Mouse (Mus musculus) gastrocnemius, postnatal 25 days (tissue): Measurements from ENCODE around the gene G3bp1. TPM values are rescaled to one million over a fixed set of nuclear protein-coding genes. Genes with fewer than 3 reads are reported as not detected.

ENCODE experiments used
- DNase-seq: peaks from one replicate; pipeline ENCODE4 v3.0.0; 2022
- long read RNA-seq, 2 experiments: library from polyadenylated mRNA; stranded (forward); transcript quantifications; one replicate each; pipeline ENCODE4 v2.0.0; 2021
- total RNA-seq, 2 experiments: library from RNA; stranded (reverse); gene quantifications; 1 replicate in 1 of 2; 2 replicates in 1 of 2; pipeline ENCODE4 v1.2.3; 2021

Gene G3bp1
- total RNA-seq, result 10 to 100 TPM; 50.0 to 50.4 TPM
- long read RNA-seq, experiment 1, full-length matches to known transcripts, result 171 of 222 reads
- long read RNA-seq, experiment 1, partial matches to known transcripts, result 10 of 222 reads
- long read RNA-seq, experiment 1, other reads (novel, unspliced or antisense), result 41 of 222 reads
- long read RNA-seq, experiment 2, full-length matches to known transcripts, result 256 of 301 reads
- long read RNA-seq, experiment 2, partial matches to known transcripts, result 19 of 301 reads
- long read RNA-seq, experiment 2, other reads (novel, unspliced or antisense), result 26 of 301 reads

GRCm38 (mm10) chr11:55469048-55469843 lies at the start of gene G3bp1:
Gene G3bp1, plus strand, starts transcription at chr11:55469685.
- DNase-seq, result peak; percentile 100

GRCm38 (mm10) chr11:55422978-55423377 lies 46.5 kb upstream of the G3bp1 start, which contains the start of gene Sparc:
Gene Sparc, minus strand, starts transcription at chr11:55423183.
- DNase-seq, result no peak

DNA sequence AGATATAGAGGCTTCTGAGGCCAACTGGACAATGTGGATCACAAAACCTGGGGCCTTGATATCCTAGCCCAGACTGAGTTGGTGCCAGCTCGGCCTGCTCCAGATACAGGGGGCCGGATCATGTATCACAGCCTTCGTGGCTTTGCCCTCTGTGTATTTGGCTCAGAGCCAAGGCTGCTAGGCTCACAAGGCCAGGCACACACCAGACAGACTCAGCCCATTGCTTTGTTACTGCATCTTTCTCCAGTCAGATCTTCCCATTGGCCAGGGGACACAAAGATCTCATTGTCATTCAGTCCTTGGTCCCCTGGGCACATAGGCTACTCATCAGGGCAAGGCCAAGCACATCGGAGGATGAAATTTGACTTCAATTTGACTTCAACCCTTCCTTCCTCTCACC lies 45.7 kb upstream of the G3bp1 start:
- DNase-seq, result peak; percentile 58

- DNase-seq, result peak; percentile 59
Observed at GRCm38 (mm10) chr11:55424746-55425360, 44.6 kb upstream of the G3bp1 start.

- DNase-seq, result peak; percentile 93
Observed at GRCm38 (mm10) chr11:55428186-55429012, 41.1 kb upstream of the G3bp1 start.

DNA sequence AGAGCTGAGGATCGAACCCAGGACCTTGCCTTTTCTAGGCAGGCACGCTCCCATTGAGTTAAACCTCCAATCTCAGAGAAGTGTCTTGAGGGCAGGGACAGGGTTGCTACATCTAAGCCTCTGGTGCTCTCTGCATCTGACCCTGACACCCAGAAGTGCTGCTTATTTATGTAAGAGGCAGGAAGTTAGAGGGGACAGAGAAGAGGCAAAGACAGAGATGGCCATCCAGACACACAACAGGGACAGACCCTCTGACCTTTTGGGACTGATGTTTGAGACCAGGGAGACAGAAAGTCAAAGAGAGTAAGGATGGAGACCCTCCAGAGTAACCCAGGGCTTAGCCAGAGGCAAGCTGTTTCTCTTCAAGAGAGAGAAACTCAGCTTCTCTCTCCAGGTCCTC lies 39.5 kb upstream of the G3bp1 start:
- no peak for DNase-seq

DNA sequence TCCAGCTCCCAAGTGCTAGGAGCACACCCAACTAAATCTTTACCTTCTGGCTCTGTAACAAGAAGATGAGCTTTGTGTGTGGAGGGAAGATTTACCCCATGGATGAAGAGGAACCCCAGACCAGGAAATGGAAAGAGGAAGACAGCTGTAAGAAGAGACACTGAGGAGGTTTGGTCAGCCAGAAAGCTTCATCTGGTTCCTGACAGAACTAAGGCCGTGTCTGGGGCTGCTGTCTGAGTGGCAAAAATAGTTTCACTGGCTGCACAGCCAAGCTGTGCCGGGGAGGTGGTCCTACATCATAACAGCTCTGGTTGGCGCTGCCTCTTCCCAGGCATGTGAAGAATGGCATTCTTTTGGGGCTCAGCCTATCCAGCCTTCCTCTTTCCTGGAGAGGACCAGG lies 36.5 kb upstream of the G3bp1 start:
- no peak for DNase-seq

- no peak for DNase-seq
Observed at GRCm38 (mm10) chr11:55436089-55436488, 33.4 kb upstream of the G3bp1 start.

DNA sequence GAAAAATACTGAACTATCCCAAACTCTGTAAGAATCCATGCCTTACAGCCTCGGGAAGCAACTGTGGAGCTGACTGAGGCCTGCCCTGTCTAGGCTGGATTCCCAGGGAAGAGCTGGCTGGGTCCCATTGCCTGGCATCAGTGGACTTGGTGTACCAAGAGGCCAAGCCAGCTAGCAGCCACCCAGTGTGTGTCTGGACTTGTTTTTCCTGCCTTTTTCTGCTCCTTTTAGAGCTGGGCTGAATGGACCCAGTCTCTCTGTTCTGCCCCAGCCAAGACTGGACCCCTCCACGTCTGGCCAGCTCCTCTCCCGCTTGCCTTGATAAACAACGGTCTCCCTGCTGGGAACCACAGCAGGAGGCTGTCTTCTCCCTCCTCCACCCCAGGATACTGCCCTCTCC lies 31.5 kb upstream of the G3bp1 start:
- DNase-seq, result peak; percentile 62

- DNase-seq, result no peak
Observed at GRCm38 (mm10) chr11:55439718-55440117, 29.8 kb upstream of the G3bp1 start.

GRCm38 (mm10) chr11:55444772-55445171 lies 24.7 kb upstream of the G3bp1 start:
- DNase-seq, result no peak

- DNase-seq, result peak; percentile 80
Observed at GRCm38 (mm10) chr11:55446579-55446978, 22.9 kb upstream of the G3bp1 start.

DNA sequence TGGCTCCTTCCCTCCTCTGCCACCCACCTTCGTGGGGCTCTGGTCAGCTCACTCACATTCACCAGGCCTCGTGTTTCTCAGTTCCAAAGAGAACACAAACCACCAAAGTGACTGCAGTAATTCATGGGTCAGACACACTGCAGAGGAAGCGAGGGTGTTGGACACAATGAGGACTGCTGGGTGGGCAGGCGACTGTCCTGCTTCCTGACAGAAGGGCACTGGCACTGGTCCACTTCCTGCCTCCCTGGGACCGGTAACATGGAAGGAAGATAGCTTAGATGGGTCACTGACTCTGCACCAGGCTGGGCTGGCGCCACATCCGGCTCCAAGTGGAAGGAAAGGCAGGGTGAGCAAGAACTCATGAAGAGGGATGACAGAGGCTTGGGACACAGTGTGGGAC lies 20.0 kb upstream of the G3bp1 start:
- DNase-seq, result no peak

DNA sequence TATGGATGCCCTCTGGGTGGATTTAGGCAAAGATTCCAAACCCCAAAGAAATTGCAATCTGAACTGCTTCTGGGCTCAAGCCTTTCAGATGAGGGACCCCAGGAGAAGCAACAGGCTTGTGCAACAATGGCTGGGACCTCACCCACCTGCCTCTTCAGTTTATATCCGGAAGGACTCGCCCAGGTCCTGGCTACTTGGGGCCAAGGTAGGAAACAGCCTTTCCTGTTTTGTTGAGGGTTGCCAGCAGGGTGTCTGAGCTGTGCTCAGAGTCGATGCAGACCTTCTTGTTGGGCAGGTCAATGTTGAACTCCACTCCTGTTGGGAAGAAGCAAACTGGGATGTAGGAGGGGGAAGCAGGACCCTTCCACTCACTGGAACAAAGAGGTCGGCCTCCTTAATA lies 19.2 kb upstream of the G3bp1 start:
- no peak for DNase-seq

GRCm38 (mm10) chr11:55453640-55454039 lies 15.8 kb upstream of the G3bp1 start:
- DNase-seq, result no peak

DNA sequence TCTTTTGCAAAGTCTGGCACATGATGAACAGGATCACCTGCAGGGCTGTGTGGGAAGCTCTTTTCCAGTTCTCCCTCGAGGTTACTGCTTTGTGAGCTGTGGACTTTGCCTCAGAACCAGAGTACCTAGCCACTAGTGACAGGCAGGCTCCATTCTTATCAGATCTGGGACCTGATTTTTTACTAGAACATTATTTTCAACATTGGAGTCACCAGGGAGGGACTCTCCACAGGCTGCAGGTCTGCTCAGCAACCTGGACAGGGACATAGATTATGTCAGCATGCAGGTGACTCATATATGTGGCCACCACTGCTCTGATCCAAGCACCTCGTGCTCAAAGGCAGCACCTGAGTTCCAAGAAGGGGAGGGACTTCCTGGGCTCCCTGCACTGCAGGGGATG lies 14.3 kb upstream of the G3bp1 start:
- DNase-seq, result no peak

GRCm38 (mm10) chr11:55458501-55458900 lies 11.0 kb upstream of the G3bp1 start:
- DNase-seq, result no peak

- DNase-seq, result no peak
Observed at GRCm38 (mm10) chr11:55459850-55460558, 9.5 kb upstream of the G3bp1 start.

DNA sequence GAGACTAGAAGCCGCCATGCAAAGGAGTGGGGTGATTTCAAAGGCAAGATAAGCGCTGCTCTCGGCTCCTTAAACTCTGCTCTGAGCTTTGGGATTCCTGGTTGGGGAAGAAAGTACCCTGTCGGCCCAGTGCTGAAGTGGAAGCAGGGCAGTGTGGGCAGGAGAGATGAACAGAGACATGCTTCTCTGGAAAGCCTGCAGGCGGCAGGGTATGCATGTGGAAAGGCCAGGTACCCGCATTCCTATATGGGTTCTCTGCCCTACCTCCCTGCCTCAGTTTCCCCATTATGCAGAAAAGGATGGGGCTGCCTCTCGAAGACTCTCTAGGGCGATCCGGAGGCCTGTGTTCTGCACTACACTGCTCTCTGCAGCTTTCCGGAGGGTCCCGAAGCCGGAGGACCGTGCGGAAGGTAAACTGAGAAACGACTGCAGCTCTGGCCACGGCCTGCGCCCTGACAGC lies 8.9 kb upstream of the G3bp1 start:
- no peak for DNase-seq

GRCm38 (mm10) chr11:55461019-55461645 lies 8.4 kb upstream of the G3bp1 start, which contains the start of gene Atox1:
Gene Atox1, minus strand, starts transcription at chr11:55461239.
- DNase-seq, result peak; percentile 96

GRCm38 (mm10) chr11:55462149-55462548 lies 7.3 kb upstream of the G3bp1 start:
- no peak for DNase-seq
